Mouse (Mus musculus) thymus, postnatal 4 days (tissue): Measurements from ENCODE around the gene Rasgrp2.

Experiments
- DNase-seq: peaks from one replicate; pipeline ENCODE4 v3.0.0; 2021

Gene Rasgrp2

DNA sequence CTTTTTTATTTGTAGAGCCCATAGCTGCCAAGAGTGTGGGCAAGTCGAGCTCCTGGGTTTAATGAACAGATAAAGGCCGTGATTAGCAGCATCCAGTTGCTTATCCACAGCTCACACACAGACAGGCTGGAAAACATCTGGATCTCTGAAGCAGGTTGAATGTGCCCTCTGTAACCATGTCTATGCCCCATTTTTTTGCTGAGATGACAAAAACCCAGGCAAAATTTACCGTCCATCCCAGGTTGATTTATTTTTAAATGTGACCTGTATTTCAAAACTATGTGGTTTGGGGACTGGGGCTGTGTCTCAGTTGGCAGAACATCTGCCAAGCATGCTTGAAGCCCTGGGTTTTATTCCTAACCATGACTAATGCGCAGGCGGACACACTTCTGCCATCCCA lies 10.0 kb downstream of the Rasgrp2 start:
- DNase-seq, result no peak

DNA sequence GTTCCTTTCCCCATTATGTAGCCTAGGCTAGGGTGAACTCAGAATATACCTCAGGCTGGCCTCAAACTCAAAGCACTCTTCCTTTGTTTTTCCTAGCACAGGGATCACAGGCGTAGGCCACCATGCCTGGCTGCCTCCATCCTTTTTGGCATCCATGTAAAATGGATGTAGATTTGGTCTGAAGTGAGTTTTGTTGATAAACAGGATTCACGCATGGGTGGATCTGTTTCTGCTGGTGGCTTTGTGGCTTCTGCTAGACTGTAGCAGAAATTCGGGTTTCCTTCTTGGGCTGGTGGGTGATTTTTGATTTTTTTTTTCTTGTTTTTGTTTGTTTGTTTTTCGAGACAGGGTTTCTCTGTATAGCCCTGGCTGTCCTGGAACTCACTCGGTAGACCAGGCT lies 10.8 kb downstream of the Rasgrp2 start:
- no peak for DNase-seq

DNA sequence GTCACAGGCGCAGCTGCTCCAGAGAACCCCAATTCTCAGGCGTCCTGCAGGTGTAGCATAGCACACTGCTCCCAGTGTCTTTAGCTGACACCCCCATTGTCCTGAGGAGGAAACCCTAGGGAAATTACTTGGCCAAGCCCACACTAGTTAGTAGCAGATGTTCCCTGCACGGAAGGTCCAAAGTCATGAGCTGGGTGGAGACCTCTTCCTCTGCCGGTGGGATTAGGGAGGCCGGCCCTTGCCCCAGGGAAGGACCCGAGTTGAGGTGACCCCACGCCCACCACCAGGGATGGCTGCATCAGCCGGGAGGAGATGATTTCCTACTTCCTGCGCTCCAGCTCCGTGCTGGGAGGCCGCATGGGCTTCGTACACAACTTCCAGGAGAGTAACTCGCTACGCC lies 13.7 kb downstream of the Rasgrp2 start:
- DNase-seq, result no peak

DNA sequence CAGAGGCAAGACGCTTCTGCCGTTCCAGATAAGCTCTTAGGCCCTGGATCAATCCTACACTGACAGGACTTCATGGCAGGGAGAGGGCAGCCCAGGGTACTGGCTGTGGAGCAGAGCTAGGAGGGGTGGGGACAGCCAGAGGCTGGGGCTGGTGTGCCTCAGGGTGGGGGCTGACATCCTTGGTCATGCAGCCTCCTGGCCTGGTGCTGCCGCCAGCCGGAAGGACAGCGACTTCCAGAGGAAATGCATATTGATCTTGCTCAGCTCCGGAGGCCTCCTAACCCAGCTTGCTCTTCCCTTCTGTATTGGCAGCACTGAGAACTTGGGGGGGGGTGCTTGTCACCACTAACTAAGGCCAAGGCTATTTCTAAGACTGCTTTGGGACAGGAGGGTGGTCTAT lies 16.3 kb downstream of the Rasgrp2 start:
- DNase-seq, result peak; percentile 5

DNA sequence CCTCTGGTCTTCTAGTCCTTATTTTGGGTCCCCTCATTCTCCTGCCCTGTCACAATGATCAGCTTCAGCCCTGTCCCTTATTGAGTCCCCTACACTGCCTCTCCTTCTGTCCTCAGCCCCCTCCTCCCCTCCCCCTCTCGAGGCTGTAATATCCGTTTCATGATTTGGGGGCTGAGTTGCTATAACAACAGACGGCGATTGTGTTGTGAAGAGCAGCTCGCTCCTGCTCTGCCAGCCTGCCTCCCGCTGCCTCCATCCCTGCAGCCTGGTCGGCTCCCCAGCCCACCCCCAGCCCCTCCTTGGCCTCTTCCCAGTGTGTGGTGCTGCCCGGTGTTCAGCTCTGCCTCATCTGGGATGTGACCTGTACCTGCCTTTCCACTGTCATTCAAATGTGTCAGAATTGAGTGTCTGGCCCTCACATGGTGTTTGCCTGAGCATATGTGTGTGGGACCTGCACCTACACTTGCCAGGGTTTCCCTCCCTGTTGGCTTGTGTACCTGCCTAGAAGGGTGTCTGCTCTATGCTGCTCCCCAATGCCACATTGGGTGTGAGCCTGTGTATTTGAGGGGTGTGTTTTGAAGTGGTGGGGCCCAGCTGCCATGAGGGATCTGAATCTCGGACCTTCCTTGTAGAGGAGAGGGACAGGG lies 17.1 kb downstream of the Rasgrp2 start:
- DNase-seq, result no peak

DNA sequence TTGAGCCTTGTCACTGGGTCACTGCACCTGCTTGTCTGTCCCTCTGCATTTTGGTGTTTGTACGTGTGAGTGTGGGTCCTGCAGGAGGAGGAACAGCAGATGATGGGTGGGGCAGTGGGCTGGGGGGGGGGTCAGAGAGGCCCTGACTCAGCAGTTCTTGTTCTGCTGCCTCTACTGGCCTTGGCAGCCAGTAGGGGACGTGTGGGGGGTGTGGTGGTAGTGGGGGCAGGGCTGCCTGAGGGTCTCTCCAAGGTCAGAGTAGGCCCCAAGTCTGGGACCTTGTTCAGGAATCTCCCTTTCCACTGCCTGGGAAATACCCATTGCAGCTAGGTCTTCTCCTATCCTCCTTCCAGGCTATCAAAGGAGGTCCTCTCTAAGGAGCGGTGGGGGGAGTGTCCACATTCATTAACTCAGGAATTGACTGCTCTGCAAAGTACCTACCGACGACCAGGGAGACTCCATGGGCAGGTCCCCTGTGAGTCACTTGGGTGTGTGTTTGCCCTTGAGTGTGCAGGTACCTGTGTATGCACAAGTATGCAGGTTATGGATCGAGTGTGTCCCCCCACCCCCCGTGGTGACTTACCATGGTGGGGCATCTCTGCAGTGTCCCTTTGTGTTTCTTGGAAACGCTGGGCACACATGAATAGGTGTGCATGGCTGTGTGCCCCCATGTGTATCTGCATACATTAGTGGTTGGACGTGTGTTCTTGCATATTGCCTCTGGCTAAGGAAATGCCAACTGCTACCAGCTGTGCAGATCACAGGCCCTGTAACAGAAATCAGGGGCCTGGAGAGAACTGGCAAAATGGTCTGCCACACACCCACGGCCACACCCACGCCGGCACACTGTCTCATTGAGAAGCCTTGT lies 18.0 kb downstream of the Rasgrp2 start:
- DNase-seq, result peak; percentile 8

DNA sequence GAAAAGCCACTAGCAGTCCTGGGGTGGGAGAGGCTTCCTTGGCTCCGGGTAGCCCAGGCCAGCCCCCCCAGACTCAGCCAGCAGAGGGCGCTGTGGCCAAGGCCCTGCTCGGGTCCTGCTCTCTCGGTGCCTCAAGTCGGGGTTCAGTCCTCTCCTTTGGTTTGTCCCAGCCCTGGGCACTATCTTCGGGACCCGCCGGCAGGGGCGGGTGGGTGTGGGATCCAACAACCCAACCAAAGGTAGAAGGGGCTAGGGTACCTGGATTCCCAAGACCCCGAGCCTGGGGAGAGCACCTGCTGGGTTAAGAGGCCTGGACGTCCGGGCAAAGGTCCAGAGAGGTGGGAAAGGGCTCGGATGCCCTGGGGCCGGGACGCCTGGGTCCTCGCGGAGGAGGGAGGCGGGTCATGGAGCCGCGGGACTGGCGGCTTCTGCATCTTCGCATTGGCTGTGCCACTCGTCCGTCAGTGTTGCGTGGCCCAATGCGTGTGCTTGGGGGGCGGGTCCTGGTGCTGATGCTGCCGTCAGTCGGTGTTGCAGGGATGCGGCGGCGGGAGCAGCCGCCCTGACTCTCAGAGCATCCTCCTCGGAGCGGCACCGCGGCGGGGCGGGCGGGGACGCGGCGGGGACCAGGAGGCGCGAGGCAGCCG lies 19.2 kb downstream of the Rasgrp2 start, which contains the start of gene Nrxn2:
Nrxn2 (plus strand) TSS at position 499 of the 647 bp plus-strand sequence.
- peak; percentile 93 for DNase-seq

DNA sequence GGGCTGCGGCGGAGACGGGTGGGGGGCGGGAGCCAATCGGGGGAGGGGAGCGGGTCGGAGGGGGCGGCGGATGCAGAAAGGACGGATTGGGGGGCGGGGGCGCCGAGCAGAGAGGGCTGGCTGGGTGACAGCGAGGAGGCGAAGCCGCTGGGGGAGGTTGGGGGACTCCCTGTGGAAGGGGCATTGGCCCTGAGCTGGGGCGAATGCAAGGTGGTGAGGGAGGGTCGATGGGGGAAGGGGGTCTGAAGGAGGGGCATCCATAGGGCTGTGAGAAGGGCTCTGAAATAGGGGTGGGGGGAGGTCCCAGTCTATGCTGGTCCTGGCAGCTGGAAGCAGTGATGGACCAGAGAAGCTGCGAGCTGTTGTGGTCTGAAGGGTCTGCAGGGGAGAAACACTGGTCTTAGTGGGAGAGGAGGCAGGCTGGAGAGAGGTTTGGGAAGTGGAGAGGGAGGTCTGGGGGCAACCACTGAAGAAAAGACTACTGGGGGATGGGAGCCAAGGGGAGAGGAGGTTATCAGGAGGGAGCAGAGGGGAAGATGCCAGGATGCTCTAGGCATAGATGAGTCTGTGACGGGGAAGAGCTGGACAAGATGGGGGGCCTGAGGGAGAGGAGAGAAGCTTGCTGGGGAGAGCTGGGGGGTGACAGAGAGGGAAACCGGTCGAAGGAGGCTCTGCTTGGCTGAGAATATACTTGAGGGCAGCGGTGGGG lies 20.0 kb downstream of the Rasgrp2 start:
- DNase-seq, result peak; percentile 41

DNA sequence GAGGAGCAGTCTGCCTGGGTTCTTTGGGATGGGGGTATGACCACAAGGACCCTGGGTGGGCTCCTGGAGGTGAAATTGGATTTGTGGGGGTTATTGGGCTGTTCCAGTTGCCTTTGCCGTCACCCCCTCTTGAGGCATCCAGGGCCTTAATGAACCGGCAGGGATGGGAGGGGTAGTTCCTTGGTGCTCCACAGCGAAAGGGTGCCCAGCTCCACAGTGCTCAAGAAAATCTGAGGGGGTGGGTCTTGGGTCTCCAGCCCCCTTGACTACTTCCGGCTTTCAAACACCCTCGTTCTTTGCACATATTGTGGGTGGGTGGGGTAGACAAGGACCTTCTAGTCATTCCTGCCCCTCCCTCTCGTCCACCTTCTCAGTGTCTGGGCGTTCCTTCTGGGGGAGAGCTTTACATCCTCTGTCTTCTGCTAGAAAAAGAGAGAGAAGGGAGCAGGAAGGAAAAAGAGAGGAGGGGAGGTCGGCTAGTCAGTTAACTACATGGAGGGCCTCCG lies 20.7 kb downstream of the Rasgrp2 start:
- no peak for DNase-seq

DNA sequence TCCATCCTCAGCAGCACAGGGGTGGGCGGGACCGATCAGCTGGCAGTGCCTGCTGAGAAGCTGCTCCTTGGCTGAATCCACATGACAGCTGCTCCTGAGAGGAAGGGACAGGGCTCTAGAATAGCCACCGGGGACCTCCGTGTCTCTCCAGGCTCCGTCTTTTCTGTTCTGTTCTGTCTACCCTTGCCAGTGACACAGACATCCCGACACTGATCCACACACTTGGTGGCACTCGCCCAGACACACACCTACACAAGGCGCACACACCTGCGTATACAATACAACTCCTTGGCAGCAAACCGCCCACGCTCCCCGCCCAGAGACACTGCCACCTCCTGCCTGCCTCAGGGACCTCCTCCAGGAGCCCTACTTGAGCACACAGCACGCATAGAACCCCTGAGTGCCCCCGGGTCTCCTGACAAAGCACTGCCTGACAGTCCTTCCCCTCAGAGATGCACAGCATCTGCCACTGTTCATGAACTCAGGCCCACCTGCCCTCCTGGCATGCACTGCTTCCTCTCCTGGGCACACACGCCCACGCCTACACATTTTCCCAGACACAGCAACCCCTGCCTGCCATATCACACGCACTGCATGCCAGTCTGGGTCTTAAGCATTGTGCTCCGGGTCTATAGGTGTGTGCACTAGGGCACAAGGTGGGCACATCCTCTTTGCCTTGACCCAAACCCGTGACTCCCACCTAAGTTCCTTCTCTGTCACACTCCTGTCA lies 21.5 kb downstream of the Rasgrp2 start:
- no peak for DNase-seq

DNA sequence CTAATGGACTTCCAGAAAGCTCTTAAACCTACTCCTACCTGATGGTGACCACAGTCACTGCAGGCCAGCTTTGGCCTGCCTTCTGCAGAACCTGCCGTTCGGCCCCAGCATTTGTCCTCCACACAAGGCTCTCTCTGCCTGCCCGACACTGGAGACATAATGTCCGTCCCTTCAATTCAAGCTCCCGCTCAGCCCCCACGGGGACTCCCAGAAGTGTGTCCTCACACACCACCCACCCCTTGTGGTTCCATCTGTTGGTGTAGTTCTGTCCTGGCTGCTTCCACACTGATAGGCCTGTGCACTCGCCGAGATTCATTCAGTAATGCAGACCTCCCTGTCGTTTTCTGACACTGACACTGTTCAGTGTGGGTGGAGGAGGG lies 22.1 kb downstream of the Rasgrp2 start:
- no peak for DNase-seq

DNA sequence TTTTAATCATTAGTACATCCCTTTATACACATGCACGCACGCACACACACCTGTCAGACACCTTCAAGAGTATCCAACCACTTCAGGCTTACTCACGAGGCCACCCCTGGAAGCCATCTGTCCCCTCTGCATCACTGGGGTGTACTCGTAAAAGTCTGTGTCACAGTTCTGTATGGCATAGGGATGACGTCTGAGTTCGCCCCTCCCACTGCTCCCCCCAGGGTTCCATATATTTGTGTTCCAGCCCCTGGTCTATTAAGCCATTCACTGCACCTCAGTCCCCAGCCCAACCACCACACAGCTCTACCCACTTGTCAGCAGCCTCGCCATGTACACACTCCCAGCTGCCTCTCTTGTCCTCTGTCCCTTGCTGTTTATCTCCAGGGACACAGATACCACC lies 22.9 kb downstream of the Rasgrp2 start:
- no peak for DNase-seq

DNA sequence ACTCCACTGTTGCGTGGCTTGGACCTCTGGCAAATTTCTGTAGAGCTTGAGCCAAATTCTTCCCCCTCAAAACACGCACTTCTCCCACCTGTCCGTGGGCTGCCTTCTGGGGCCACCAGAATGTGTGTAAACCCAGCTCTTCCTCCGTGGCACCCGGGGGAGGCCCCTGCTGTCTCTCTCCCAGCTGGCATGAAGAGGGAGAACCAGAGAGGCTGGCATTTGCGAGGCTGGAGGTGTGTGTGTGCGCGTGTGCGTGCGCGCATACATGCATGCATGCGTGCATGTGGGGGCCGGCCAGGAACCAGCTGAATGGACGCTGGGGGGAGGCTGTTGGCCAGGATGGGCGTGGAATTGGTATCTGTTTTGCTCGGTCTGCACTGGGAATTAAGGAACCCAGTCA lies 24.1 kb downstream of the Rasgrp2 start:
- no peak for DNase-seq

DNA sequence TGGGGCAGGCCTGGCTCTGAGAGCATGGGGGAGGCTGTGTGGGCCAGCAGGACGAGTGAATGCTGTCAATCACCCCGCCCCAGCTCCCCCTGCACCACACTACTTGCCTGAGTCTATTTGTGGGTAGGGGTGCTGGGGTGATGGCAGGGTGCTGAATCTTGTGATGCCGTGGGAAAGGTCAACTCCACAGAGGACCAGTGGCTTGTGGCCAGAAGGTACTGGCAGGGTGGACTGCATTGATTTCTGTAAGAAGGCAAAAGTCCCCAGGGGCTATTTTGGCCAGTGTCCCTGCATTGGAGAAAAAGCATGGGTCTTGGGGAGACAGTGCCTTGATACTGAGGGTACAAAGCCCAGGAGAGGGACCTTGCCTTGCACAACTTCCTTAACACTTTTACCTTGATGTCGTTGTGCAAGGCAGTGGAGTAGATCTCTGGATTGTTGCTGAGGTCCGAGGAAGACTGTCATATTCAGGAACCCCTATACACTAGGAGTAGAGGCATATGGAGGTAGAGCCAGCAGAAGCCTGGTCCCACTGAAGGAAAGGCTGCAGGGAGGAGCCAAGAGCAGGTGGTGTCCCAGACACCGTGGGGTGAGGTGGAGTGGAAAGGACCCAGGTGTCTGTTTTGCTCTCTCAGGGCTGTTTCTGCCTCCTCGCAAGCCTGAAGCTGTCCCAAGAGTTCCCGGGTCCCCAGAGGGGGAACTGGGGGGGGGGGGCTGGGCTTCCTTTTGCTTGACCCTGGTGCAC lies 25.2 kb downstream of the Rasgrp2 start:
- DNase-seq, result no peak

DNA sequence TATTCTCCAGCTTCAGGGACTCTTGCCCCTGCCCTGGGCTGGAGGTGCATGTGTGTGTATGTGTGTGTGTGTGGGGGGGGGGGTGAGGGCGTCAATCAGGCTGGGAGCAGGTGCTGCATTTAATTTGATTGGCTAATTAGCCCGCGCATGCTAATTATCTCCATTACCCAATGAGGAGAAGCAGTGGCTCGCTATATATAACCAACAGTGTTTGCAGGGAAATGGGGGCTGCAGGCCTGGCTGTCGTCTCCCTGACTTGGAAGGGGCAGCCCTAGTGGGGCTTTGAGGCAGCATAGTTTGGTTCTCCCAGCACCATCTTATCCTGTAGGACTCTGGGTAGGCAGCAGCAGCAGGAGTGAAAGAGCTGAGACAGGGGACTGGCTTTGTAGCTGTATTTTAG lies 26.5 kb downstream of the Rasgrp2 start:
- DNase-seq, result no peak

DNA sequence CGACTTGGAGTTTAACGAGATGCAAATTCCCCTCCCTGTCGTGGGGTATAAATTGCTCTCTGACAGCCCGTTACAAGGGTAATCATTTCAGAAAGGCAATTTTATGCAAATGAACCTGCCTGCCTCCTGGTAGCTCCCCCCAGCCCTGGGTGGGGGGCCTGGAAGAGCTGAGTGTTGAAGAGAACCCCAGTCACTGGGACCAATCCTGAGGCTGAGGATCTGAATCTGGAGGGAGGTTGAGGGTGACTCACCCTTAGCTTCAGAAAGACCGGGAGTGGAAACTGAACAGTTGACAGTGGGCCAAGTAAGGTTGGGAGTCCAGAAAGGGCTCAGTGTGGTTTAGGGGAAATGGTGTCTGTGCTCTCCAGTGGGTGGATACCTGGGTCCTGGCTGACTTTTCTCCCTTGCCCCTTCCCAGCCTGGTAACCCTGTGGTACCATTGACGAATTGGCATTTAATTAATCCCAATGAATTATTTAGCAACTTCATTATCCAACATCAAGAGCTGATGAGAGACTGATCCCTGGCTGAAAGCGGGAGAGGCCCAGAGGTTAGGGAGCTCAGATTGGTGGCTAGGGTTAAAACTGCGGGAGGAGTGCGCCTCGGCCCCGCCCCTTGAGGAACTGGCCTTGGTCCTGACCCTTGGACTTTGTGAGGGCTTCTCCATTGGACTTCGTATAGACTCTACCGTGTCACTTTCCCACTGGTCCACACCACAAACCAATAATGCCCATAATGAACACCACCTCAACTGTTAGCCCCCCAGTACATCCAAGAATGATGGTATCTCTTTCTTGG lies 27.8 kb downstream of the Rasgrp2 start:
- peak; percentile 58 for DNase-seq

DNA sequence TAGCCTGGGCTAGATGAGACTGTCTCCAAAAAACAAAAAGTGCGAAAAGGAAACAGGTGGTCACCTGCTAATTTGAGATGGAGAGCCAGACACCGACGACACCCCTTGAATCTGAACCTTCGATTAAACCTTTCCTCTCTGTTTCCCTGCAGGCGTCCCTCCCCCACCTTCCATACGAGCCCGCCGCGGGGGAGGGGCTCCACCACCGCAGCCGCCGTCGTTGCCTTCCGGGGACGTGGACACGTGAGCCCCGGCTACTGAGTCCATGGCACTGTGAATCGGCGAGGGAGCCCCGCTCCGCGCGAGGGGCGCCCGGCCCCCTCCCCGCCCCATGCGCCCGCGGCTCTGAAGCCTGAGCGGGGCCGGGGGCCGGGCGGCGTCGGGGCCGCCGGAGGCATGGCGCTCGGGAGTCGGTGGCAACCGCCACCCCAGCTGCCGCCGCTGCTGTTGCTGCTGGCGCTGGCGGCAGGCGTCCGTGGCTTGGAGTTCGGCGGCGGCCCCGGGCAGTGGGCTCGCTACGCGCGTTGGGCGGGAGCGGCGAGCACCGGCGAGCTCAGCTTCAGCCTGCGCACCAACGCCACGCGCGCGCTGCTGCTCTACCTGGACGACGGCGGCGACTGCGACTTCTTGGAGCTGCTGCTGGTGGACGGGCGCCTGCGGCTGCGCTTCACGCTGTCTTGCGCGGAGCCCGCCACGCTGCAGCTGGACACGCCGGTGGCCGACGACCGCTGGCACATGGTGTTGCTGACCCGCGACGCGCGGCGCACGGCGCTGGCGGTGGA lies 28.7 kb downstream of the Rasgrp2 start:
- DNase-seq, result peak; percentile 56

DNA sequence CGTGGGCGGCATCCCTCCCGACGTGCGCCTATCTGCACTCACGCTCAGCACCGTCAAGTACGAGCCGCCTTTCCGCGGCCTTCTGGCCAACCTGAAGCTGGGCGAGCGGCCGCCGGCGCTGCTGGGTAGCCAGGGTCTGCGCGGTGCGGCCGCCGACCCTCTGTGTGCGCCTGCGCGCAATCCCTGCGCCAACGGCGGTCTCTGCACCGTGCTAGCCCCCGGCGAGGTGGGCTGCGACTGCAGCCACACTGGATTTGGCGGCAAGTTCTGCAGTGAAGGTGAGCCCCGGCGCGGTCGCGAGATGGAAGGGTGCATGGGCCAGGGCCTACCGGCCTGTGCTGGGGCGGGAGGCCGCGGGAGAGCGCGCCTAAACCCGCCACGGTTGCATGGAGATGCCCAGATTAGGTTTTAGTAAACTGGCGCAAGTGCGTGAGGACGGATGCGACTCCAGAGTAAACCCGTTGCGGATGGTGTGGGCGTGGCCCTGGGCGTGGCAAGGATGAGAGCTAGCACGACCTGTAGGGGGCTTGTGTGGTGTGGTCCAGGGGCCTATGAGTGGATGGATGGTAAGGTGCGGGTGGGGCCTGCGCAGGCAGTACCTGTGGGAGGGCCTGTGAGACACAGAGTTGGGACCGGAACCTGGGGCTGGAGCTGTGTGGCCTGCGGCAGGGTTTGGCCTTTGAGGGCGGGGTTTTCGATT lies 29.5 kb downstream of the Rasgrp2 start:
- DNase-seq, result peak; percentile 87

DNA sequence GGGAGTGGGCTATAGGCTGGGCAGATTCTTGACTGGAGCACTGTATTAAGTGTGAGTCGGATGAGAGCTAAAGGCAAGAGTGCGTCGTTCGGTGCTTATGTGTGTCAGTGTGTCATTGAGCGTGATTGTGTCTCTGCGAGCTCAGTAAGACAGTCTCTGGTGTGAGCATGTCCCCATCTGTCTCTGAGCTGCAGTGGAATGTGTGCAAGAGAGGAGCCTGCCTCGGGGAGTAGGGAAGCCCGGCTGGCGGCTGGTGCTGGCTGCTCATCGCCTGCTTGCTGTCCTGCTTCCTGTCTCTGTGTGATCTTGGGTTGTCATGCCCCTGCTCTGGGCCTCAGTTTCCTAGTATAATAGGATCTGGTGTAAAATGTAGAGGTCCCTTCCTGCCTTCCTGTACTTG lies 43.9 kb downstream of the Rasgrp2 start:
- DNase-seq, result no peak
